Comparison of ENCODE assay signal across 11 mouse cellular contexts in the genomic region with DNA sequence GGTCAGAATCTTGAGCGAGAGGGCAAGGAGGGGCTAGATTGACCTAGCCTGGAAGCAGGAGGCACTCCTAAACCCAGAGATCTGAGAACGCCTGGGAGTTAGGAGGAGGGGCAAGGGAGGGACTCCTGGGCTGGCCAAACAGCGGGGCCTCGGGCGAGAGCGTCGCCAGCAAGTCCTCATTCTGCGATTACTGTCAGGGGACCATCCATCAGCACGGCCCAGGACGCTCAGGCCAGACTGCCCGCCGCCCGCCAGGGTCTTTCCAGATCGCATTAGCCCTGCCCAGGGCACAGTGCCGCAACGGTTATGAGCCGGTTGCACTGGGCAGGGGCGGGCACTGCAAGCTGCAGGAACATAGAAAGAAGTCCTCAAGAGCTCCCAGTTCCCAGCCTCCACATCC. TPM values are rescaled to one million over a fixed set of nuclear protein-coding genes. Genes with fewer than 3 reads are reported as not detected.
DNase-seq lines count a peak whose midpoint lies in the region; ATAC-seq lines count a peak whose summit lies in the region.
"Had no signal": no experiment of that assay in that cellular context is flagged by ENCODE, and none has a peak within 500 bp of the region (broad histone marks: within the 10 kb centered on the region; RNA-seq: fewer than 3 reads in every experiment).

No protein-coding gene starts in this region.

- H3K27ac ChIP-seq in kidney, embryonic 15.5 days = peak overlapping the region; percentile 67
- H3K27ac ChIP-seq in brown adipose tissue, adult 24 weeks (replicated peaks; ENCODE audit: low read depth, low read length) = peak overlapping the region; percentile 64
- no peak overlapping the region for H3K27ac ChIP-seq in hindbrain, embryonic 15.5 days (replicated peaks)
- H3K27ac ChIP-seq: embryonic facial prominence, embryonic 12.5 days; liver, embryonic 15.5 days had no signal

- H3K9me3 ChIP-seq in kidney, embryonic 15.5 days (replicated peaks) = no peaks in the 10 kb centered on the region
- no peaks in the 10 kb centered on the region for H3K9me3 ChIP-seq in hindbrain, embryonic 15.5 days
- H3K9me3 ChIP-seq: embryonic facial prominence, embryonic 12.5 days; liver, embryonic 15.5 days had no signal

- peak overlapping the region; percentile 59 for H3K4me2 ChIP-seq in kidney, embryonic 15.5 days
- peak overlapping the region; percentile 38 for H3K4me2 ChIP-seq in hindbrain, embryonic 15.5 days
- H3K4me2 ChIP-seq: embryonic facial prominence, embryonic 12.5 days; liver, embryonic 15.5 days had no signal

- peaks cover 12% of the 10 kb centered on the region; the same call in 1 of the 2 replicates for H3K27me3 ChIP-seq in kidney, embryonic 15.5 days
- H3K27me3 ChIP-seq in hindbrain, embryonic 15.5 days = peaks cover 51% of the 10 kb centered on the region

- ATAC-seq in kidney, embryonic 15.5 days (replicated peaks; ENCODE audit: low FRiP score) = peak; percentile 80
- ATAC-seq in hindbrain, embryonic 15.5 days (ENCODE audit: low FRiP score, low read depth) = peak; percentile 73; the same call in 1 of the 2 replicates

- H3K9ac ChIP-seq in kidney, embryonic 15.5 days = peak overlapping the region; percentile 14; the same call in 1 of the 2 replicates
- H3K9ac ChIP-seq in hindbrain, embryonic 15.5 days = no peak overlapping the region
- H3K9ac ChIP-seq: embryonic facial prominence, embryonic 12.5 days; liver, embryonic 15.5 days had no signal

- peaks cover 64% of the 10 kb centered on the region for H3K4me1 ChIP-seq in kidney, embryonic 15.5 days
- peaks cover 7% of the 10 kb centered on the region; the same call in 1 of the 2 replicates for H3K4me1 ChIP-seq in brown adipose tissue, adult 24 weeks (ENCODE audit: control insufficient read depth, insufficient read depth, insufficient read length, low read length)
- peaks cover 8% of the 10 kb centered on the region for H3K4me1 ChIP-seq in hindbrain, embryonic 15.5 days (replicated peaks)
- H3K4me1 ChIP-seq: embryonic facial prominence, embryonic 12.5 days; liver, embryonic 15.5 days had no signal

- 2% methylated on average over 18 of the region's 18 CpGs for WGBS in kidney, embryonic 15.5 days
- WGBS in hindbrain, embryonic 15.5 days = 3% methylated on average over 18 of the region's 18 CpGs

- no peak for DNase-seq in kidney, adult 11 months
- DNase-seq in neural tube, embryonic 10.5 days (ENCODE audit: extremely low spot score, low spot score) = peak; percentile 80
- no peak for DNase-seq in testis, postnatal 10 days (ENCODE audit: low spot score)
- DNase-seq in thymus, postnatal 0 days (ENCODE audit: low spot score) = no peak
- DNase-seq in right cerebral cortex, postnatal 10 days (ENCODE audit: low spot score in 2 of 2) = no peak
- DNase-seq: thymus, postnatal 14 days had no signal

- H3K36me3 ChIP-seq in kidney, embryonic 15.5 days = no peaks in the 10 kb centered on the region
- no peaks in the 10 kb centered on the region for H3K36me3 ChIP-seq in hindbrain, embryonic 15.5 days
- H3K36me3 ChIP-seq: embryonic facial prominence, embryonic 12.5 days; liver, embryonic 15.5 days had no signal

- peak overlapping the region; percentile 29 for H3K4me3 ChIP-seq in kidney, embryonic 15.5 days (replicated peaks)
- H3K4me3 ChIP-seq in brown adipose tissue, adult 24 weeks (ENCODE audit: insufficient read depth, low read depth, low read length) = 0 out of 2 replicates have a peak overlapping the region, but pooled peaks have one; percentile 19
- H3K4me3 ChIP-seq in hindbrain, embryonic 15.5 days = no peak overlapping the region
- H3K4me3 ChIP-seq: embryonic facial prominence, embryonic 12.5 days; liver, embryonic 15.5 days had no signal

RNA-seq across cellular contexts. Expression of a gene that starts 50.4 kb away (rescaled TPM):
- 7.9 and 10.2 TPM in 2 replicates for polyA plus RNA-seq in kidney, embryonic 15.5 days (2015; fragmentation: Nextera tagmentation; extraction: Ambion mirVana)
- 9.4 and 13.7 TPM in 2 replicates for polyA plus RNA-seq in brown adipose tissue, adult 24 weeks (2012; ENCODE audit: insufficient read depth, insufficient read length, missing spikeins)
- polyA plus RNA-seq in hindbrain, embryonic 15.5 days (2015; fragmentation: Nextera tagmentation; extraction: Ambion mirVana) = 56.8 and 63.8 TPM in 2 replicates
- 0.07 and 0.17 TPM in 2 replicates for polyA plus RNA-seq in thymus, postnatal 0 days (2015; fragmentation: Nextera tagmentation; extraction: Ambion mirVana)
